ENCODE assay signal across 8 mouse cellular contexts in the genomic region with DNA sequence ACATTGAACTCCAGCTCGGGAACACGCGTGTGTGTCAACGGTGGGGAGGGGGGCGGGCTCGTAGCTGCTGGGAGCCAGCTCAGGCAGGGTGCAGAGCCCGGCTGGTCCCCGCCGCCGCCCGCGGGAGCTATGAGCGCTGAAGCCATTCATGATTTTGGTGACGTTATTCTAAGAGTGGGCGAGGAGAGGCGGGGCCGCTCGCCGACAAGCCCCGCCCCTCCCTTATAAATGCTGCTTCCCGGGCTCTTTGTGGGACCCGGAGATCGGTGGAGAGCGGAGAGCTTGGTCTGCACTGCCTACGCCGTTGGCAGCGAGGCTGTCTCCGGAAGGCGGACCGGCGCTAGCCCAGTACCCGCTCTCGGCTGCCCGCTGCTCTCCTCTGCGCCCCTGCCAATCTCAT. TPM values are rescaled to one million over a fixed set of nuclear protein-coding genes. Genes with fewer than 3 reads are reported as not detected.
DNase-seq lines count a peak whose midpoint lies in the region; ATAC-seq and TF ChIP-seq lines count a peak whose summit lies in the region.

A gene (plus strand): TSS at position 253 of the 400 bp plus-strand sequence.

- H3K9ac ChIP-seq in forebrain, embryonic 12.5 days = peak within 1 kb of the TSS; percentile 92
- H3K9ac ChIP-seq in heart, embryonic 16.5 days (ENCODE audit: low read length) = peak within 1 kb of the TSS; percentile 98
- H3K9ac ChIP-seq in liver, embryonic 14.5 days (replicated peaks) = peak within 1 kb of the TSS; percentile 34; the same call in 1 of the 2 replicates
- H3K9ac ChIP-seq in stomach, embryonic 15.5 days = peak within 1 kb of the TSS; percentile 81

- no peaks in the 10 kb centered on the region for H3K27me3 ChIP-seq in C2C12 (ENCODE audit: control insufficient read depth, insufficient read depth, insufficient read length)
- peaks cover 16% of the 10 kb centered on the region for H3K27me3 ChIP-seq in forebrain, embryonic 12.5 days
- no peaks in the 10 kb centered on the region for H3K27me3 ChIP-seq in heart, embryonic 16.5 days (ENCODE audit: control insufficient read depth, insufficient read depth, low read length)
- H3K27me3 ChIP-seq in liver, embryonic 14.5 days (ENCODE audit: control insufficient read depth, insufficient read depth, low read length) = peaks cover 33% of the 10 kb centered on the region
- H3K27me3 ChIP-seq in stomach, embryonic 15.5 days (replicated peaks) = no peaks in the 10 kb centered on the region

- peaks cover 49% of the 10 kb centered on the region for H3K79me2 ChIP-seq in C2C12 (ENCODE audit: control insufficient read depth, insufficient read depth)

- H3K9me3 ChIP-seq in forebrain, embryonic 12.5 days = no peaks in the 10 kb centered on the region
- H3K9me3 ChIP-seq in heart, embryonic 16.5 days (replicated peaks; ENCODE audit: control insufficient read depth, low read length) = no peaks in the 10 kb centered on the region
- H3K9me3 ChIP-seq in liver, embryonic 14.5 days (ENCODE audit: control insufficient read depth, low read length) = no peaks in the 10 kb centered on the region
- no peaks in the 10 kb centered on the region for H3K9me3 ChIP-seq in stomach, embryonic 15.5 days

- no peak for TF ChIP-seq CTCF in C2C12 (IDR thresholded peaks at IDR 0.05; ENCODE audit: control insufficient read depth, insufficient read depth, insufficient read length)
- TF ChIP-seq CTCF in liver, embryonic 14.5 days (IDR thresholded peaks at IDR 0.05; ENCODE audit: low read depth) = no peak

- peak; percentile 92 for ATAC-seq in forebrain, embryonic 12.5 days (ENCODE audit: low FRiP score)
- ATAC-seq in heart, embryonic 16.5 days (replicated peaks; ENCODE audit: extremely low read depth, insufficient read depth, low FRiP score) = peak; percentile 87
- peak; percentile 73 for ATAC-seq in liver, embryonic 14.5 days (ENCODE audit: insufficient read depth)
- ATAC-seq in stomach, embryonic 15.5 days (ENCODE audit: insufficient read depth, low FRiP score, low read depth) = peak; percentile 81

- no peaks in the 10 kb centered on the region; the same call in 1 of the 2 replicates for H3K4me1 ChIP-seq in brown adipose tissue, adult 24 weeks (ENCODE audit: control insufficient read depth, insufficient read depth, insufficient read length, low read length)
- H3K4me1 ChIP-seq in forebrain, embryonic 12.5 days = peaks cover 46% of the 10 kb centered on the region
- peaks cover 26% of the 10 kb centered on the region for H3K4me1 ChIP-seq in heart, embryonic 16.5 days (ENCODE audit: control insufficient read depth, insufficient read depth, low read length)
- H3K4me1 ChIP-seq in liver, embryonic 14.5 days (replicated peaks; ENCODE audit: control insufficient read depth in 2 of 2, insufficient read depth in 2 of 2, low read length in 1 of 2) = peaks cover 0 to 2% of the 10 kb centered on the region in 2 experiments; a peak in 1 of 4 replicates
- H3K4me1 ChIP-seq in stomach, embryonic 15.5 days = peaks cover 19% of the 10 kb centered on the region; the same call in 1 of the 2 replicates

- peaks cover 34% of the 10 kb centered on the region for H3K79me3 ChIP-seq in C2C12 (ENCODE audit: low read depth)

- peak within 1 kb of the TSS; percentile 83 for H3K4me2 ChIP-seq in forebrain, embryonic 12.5 days
- H3K4me2 ChIP-seq in heart, embryonic 16.5 days (ENCODE audit: low read depth, low read length) = peak within 1 kb of the TSS; percentile 86
- peak within 1 kb of the TSS; percentile 71 for H3K4me2 ChIP-seq in liver, embryonic 14.5 days (ENCODE audit: low read depth)
- H3K4me2 ChIP-seq in stomach, embryonic 15.5 days = peak within 1 kb of the TSS; percentile 91

- H3K27ac ChIP-seq in brown adipose tissue, adult 24 weeks (replicated peaks; ENCODE audit: low read depth, low read length) = peak within 1 kb of the TSS; percentile 83
- H3K27ac ChIP-seq in forebrain, embryonic 12.5 days = peak within 1 kb of the TSS; percentile 87
- H3K27ac ChIP-seq in heart, embryonic 16.5 days (ENCODE audit: low read length) = peak within 1 kb of the TSS; percentile 94
- H3K27ac ChIP-seq in liver, embryonic 14.5 days = no peak within 1 kb of the TSS
- H3K27ac ChIP-seq in stomach, embryonic 15.5 days = peak within 1 kb of the TSS; percentile 89

- peaks cover 22% of the 10 kb centered on the region for H3K36me3 ChIP-seq in C2C12 (ENCODE audit: control insufficient read depth, insufficient read depth)
- peaks cover 16% of the 10 kb centered on the region for H3K36me3 ChIP-seq in forebrain, embryonic 12.5 days (replicated peaks)
- H3K36me3 ChIP-seq in heart, embryonic 16.5 days (ENCODE audit: control insufficient read depth, insufficient read depth) = peaks cover 19% of the 10 kb centered on the region
- no peaks in the 10 kb centered on the region for H3K36me3 ChIP-seq in liver, embryonic 14.5 days (replicated peaks; ENCODE audit: control insufficient read depth, insufficient read depth, low read depth)
- 0 out of 2 replicates have a peak, but pooled peaks cover 9% of the 10 kb centered on the region for H3K36me3 ChIP-seq in stomach, embryonic 15.5 days

- TF ChIP-seq EP300 in liver, embryonic 14.5 days (IDR thresholded peaks at IDR 0.05; ENCODE audit: low read depth) = no peak

- under 1% methylated on average over 35 of the region's 35 CpGs for WGBS in forebrain, embryonic 12.5 days
- WGBS in heart, embryonic 16.5 days = under 1% methylated on average over 35 of the region's 35 CpGs
- 0% methylated on average over 34 of the region's 35 CpGs for WGBS in liver, embryonic 14.5 days (ENCODE audit: insufficient replicate concordance)
- WGBS in stomach, embryonic 15.5 days = under 1% methylated on average over 34 of the region's 35 CpGs

- DNase-seq in kidney, postnatal 36 days = peak; percentile 93 to 94
- peak; percentile 38 to 65 (median 50) for DNase-seq in liver, embryonic 14.5 days (ENCODE audit: low read depth in 3 of 3, low spot score in 3 of 3)
- DNase-seq in neural tube, embryonic 10.5 days (ENCODE audit: extremely low spot score, low spot score) = peak; percentile 91

- peak within 1 kb of the TSS; percentile 92 for H3ac ChIP-seq in C2C12 (ENCODE audit: control insufficient read depth, insufficient read length, low read depth)

- peak within 1 kb of the TSS; percentile 86 for H3K4me3 ChIP-seq in C2C12 (ENCODE audit: insufficient read depth, poor library complexity, severe bottlenecking)
- H3K4me3 ChIP-seq in brown adipose tissue, adult 24 weeks (ENCODE audit: insufficient read depth, low read depth, low read length) = peak within 1 kb of the TSS; percentile 87
- peak within 1 kb of the TSS; percentile 70 for H3K4me3 ChIP-seq in forebrain, embryonic 12.5 days (replicated peaks)
- H3K4me3 ChIP-seq in heart, embryonic 16.5 days (ENCODE audit: low read length) = peak within 1 kb of the TSS; percentile 83
- H3K4me3 ChIP-seq in liver, embryonic 14.5 days (ENCODE audit: insufficient read depth in 1 of 2, low read depth in 2 of 2, low read length in 2 of 2) = peak within 1 kb of the TSS; percentile 53 to 55
- H3K4me3 ChIP-seq in stomach, embryonic 15.5 days (replicated peaks) = peak within 1 kb of the TSS; percentile 75

TF ChIP-seq in C2C12, 6 proteins besides CTCF, POLR2A, EP300 and RAD21:
- TF ChIP-seq MYOD1 (IDR thresholded peaks at IDR 0.05; ENCODE audit: control insufficient read depth, insufficient read length, low read depth) (no peak), CEBPB (IDR thresholded peaks at IDR 0.05; ENCODE audit: low read depth) (no peak), MYOG (IDR thresholded peaks at IDR 0.05; ENCODE audit: control insufficient read depth, extremely low read depth, insufficient read length) (no peak), MAX (IDR thresholded peaks at IDR 0.05) (no peak), FOSL1 (IDR thresholded peaks at IDR 0.05; ENCODE audit: insufficient read depth, low read length, poor library complexity, severe bottlenecking) (no peak), USF1 (IDR thresholded peaks at IDR 0.05; ENCODE audit: low read depth) (no peak)

RNA-seq across cellular contexts. Expression of the gene that starts here (rescaled TPM):
- polyA plus RNA-seq in C2C12 (2012; fragmentation: generic; extraction: Trizol) = 38.4 TPM
- polyA plus RNA-seq in brown adipose tissue, adult 24 weeks (2012; ENCODE audit: insufficient read depth, insufficient read length, missing spikeins) = 8.9 and 15.8 TPM in 2 replicates
- polyA plus RNA-seq in forebrain, embryonic 12.5 days (2016; fragmentation: Nextera tagmentation; extraction: Ambion mirVana) = 4.1 and 4.5 TPM in 2 replicates
- 28.4 and 30.1 TPM in 2 replicates for polyA plus RNA-seq in heart, embryonic 16.5 days (2015; fragmentation: Nextera tagmentation; extraction: Ambion mirVana)
- 6.2 and 7.3 TPM in 2 replicates for polyA plus RNA-seq in liver, embryonic 14.5 days (2012; rRNA removed)
- polyA plus RNA-seq in liver, embryonic 14.5 days (2014; fragmentation: Nextera tagmentation; extraction: Ambion mirVana) = 0.76 and 0.85 TPM in 2 replicates
- 5.3 and 6.0 TPM in 2 replicates for polyA plus RNA-seq in stomach, embryonic 15.5 days (2015; fragmentation: Nextera tagmentation; extraction: Ambion mirVana)

Comparison
In these comparisons a context has a peak if more than half of its experiments do, and no peak if none do; other contexts are left out.
1. H3K9ac ChIP-seq: peak in every context shown above with its lines; median percentile 98 in heart, embryonic 16.5 days; 92 in forebrain, embryonic 12.5 days; 81 in stomach, embryonic 15.5 days; 34 in liver, embryonic 14.5 days.